Mouse (Mus musculus) lung, postnatal 0 days (tissue): Measurements from ENCODE around the gene Ugt2b35.

Source experiments
- CTCF ChIP-seq: IDR thresholded peaks from 2 replicates; pipeline ENCODE4 v1.5.1; 2016; ENCODE audit warnings: antibody characterized with exemption, mild to moderate bottlenecking
- EP300 ChIP-seq: IDR thresholded peaks from 2 replicates; pipeline ENCODE4 v1.6.1; 2016; ENCODE audit warnings: antibody characterized with exemption, mild to moderate bottlenecking, control low read depth

DNA sequence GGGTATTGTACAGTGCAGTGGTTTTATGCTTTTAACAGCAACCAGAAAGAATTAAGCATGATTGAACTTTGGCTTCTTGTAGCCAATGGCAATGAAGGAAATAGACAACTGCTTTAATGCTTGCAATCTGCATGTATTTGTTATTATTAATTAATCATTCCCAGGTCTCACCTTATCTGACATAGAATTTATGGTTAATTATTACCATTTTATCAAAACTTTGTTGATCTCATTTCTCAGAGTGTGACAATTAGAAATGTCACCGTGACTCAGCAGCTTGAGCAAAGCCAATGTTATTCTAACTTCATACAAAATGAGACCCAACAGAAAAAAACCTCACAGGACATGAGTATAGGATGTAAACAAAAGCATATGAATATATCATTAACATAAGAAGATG lies 30.0 kb downstream of the Ugt2b35 start:
- no peak for TF ChIP-seq CTCF
- no peak for TF ChIP-seq EP300
